Mouse (Mus musculus) MEL (cell line): ENCODE measurements at regions not wholly inside any gene's neighbourhood (a gene's known extent, or its start where the extent isn't known, plus 50 kb on each side); places are given as distances from the start of the nearest gene placed in this dataset.

Experiments
- DNase-seq: peaks from one replicate; pipeline ENCODE4 v3.0.0; 2011; ENCODE audit warnings: low read depth, low spot score
- H3K27ac ChIP-seq: 2 replicates; pipeline ENCODE4 v1.5.1; 2012; ENCODE audit warnings: low read depth, mild to moderate bottlenecking, control low read depth, low read length, moderate library complexity; ENCODE audit not compliant: control insufficient read depth
- H3K27me3 ChIP-seq, 2 experiments: fragments of 150-350 bp in 1 of 2; sonication (generic) in 1 of 2; 2 replicates each; pipeline ENCODE4 v1.6.1; 2012; ENCODE audit warnings: low read length in 2 of 2, mild to moderate bottlenecking in 2 of 2, improper control_type of control experiment in 1 of 2, moderate library complexity in 1 of 2; ENCODE audit not compliant: insufficient read depth in 2 of 2, control insufficient read depth in 1 of 2
- H3K36me3 ChIP-seq, 2 experiments: 2 replicates each; pipeline ENCODE4 v1.6.1; 2012 to 2014; ENCODE audit warnings: low read length in 2 of 2, improper control_type of control experiment in 1 of 2, inconsistent platforms in 1 of 2, mild to moderate bottlenecking in 1 of 2; ENCODE audit not compliant: insufficient read depth in 2 of 2, control insufficient read depth in 1 of 2
- H3K4me1 ChIP-seq, 2 experiments: fragments of 150-350 bp in 1 of 2; sonication (generic) in 1 of 2; 2 replicates each; pipeline ENCODE4 v1.6.1; 2012; ENCODE audit warnings: low read length in 2 of 2, improper control_type of control experiment in 1 of 2, mild to moderate bottlenecking in 1 of 2; ENCODE audit not compliant: insufficient read depth in 2 of 2, control insufficient read depth in 1 of 2
- H3K4me3 ChIP-seq, 2 experiments: fragments of 150-350 bp in 1 of 2; sonication (generic) in 1 of 2; 2 replicates each; pipeline ENCODE4 v1.5.1; 2012; ENCODE audit warnings: low read depth in 2 of 2, low read length in 2 of 2, mild to moderate bottlenecking in 2 of 2, moderate library complexity in 2 of 2, control low read depth in 1 of 2, improper control_type of control experiment in 1 of 2; ENCODE audit not compliant: control insufficient read depth in 1 of 2, insufficient read depth in 1 of 2
- H3K79me2 ChIP-seq: 2 replicates; pipeline ENCODE4 v1.6.1; 2012; ENCODE audit warnings: mild to moderate bottlenecking, low read length, moderate library complexity; ENCODE audit not compliant: control insufficient read depth, poor library complexity, insufficient read depth
- H3K9ac ChIP-seq: 2 replicates; pipeline ENCODE4 v1.6.1; 2012; ENCODE audit warnings: low read depth, mild to moderate bottlenecking, control low read depth, low read length, moderate library complexity; ENCODE audit not compliant: control insufficient read depth, poor library complexity, severe bottlenecking
- H3K9me3 ChIP-seq: fragments of 150-350 bp; sonication (generic); replicated peaks from 2 replicates; pipeline ENCODE4 v1.6.1; 2012; ENCODE audit warnings: mild to moderate bottlenecking, low read length, improper control_type of control experiment, moderate library complexity; ENCODE audit not compliant: insufficient read depth
- CHD1 ChIP-seq: IDR thresholded peaks from 2 replicates; pipeline ENCODE4 v1.6.1; 2012; ENCODE audit warnings: low read depth, mild to moderate bottlenecking, inconsistent platforms, low read length, improper control_type of control experiment
- CTCF ChIP-seq, 3 experiments: IDR thresholded peaks in 2 of 3; conservative IDR thresholded peaks in 1 of 3; 2 replicates each; pipeline ENCODE4 v1.5.1; 2011 to 2012; ENCODE audit warnings: low read length in 3 of 3, low read depth in 2 of 3, mild to moderate bottlenecking in 2 of 3, improper control_type of control experiment in 1 of 3, inconsistent platforms in 1 of 3, mixed read lengths in 1 of 3, moderate library complexity in 1 of 3; ENCODE audit not compliant: control insufficient read depth in 1 of 3, insufficient read depth in 1 of 3, poor library complexity in 1 of 3, severe bottlenecking in 1 of 3
- EP300 ChIP-seq, 2 experiments: IDR thresholded peaks; 2 replicates each; pipeline ENCODE4 v1.6.1; 2011; ENCODE audit warnings: improper control_type of control experiment in 2 of 2, low read length in 2 of 2, low read depth in 1 of 2, mild to moderate bottlenecking in 1 of 2
- ETS1 ChIP-seq: IDR thresholded peaks from 2 replicates; pipeline ENCODE4 v1.6.1; 2012; ENCODE audit warnings: low read depth, mild to moderate bottlenecking, inconsistent platforms, low read length, improper control_type of control experiment, moderate library complexity
- GABPA ChIP-seq: IDR thresholded peaks from 2 replicates; pipeline ENCODE4 v1.6.1; 2012; ENCODE audit warnings: low read depth, mild to moderate bottlenecking, inconsistent platforms, low read length, improper control_type of control experiment, moderate library complexity
- GATA1 ChIP-seq: IDR thresholded peaks from 2 replicates; pipeline ENCODE4 v1.6.1; 2011; ENCODE audit warnings: low read depth, low read length, improper control_type of control experiment
- HCFC1 ChIP-seq: IDR thresholded peaks from 2 replicates; pipeline ENCODE4 v1.6.1; 2012; ENCODE audit warnings: low read depth, mild to moderate bottlenecking, inconsistent platforms, low read length, improper control_type of control experiment, moderate library complexity
- KAT2A ChIP-seq: conservative IDR thresholded peaks from 2 replicates; pipeline ENCODE4 v1.6.1; 2012; ENCODE audit warnings: low read depth, low read length, improper control_type of control experiment, inconsistent platforms
- MAFK ChIP-seq: IDR thresholded peaks from 2 replicates; pipeline ENCODE4 v1.6.1; 2011; ENCODE audit warnings: low read depth, mild to moderate bottlenecking, low read length, improper control_type of control experiment, borderline replicate concordance
- MAX ChIP-seq: IDR thresholded peaks from 2 replicates; pipeline ENCODE4 v1.6.1; 2011; ENCODE audit warnings: low read length, improper control_type of control experiment
- MAZ ChIP-seq: IDR thresholded peaks from 2 replicates; pipeline ENCODE4 v1.6.1; 2012; ENCODE audit warnings: low read depth, mild to moderate bottlenecking, inconsistent platforms, low read length, improper control_type of control experiment
- MXI1 ChIP-seq: IDR thresholded peaks from 2 replicates; pipeline ENCODE4 v1.6.1; 2011; ENCODE audit warnings: mild to moderate bottlenecking, low read depth, low read length, improper control_type of control experiment
- NELFE ChIP-seq: IDR thresholded peaks from 2 replicates; pipeline ENCODE4 v1.6.1; 2011; ENCODE audit warnings: low read depth, low read length, improper control_type of control experiment
- NRF1 ChIP-seq: IDR thresholded peaks from 2 replicates; pipeline ENCODE4 v1.6.1; 2014; ENCODE audit warnings: low read depth, mild to moderate bottlenecking, inconsistent platforms, low read length, improper control_type of control experiment, moderate library complexity; ENCODE audit not compliant: poor library complexity, insufficient read depth, severe bottlenecking
- POLR2AphosphoS2 ChIP-seq: IDR thresholded peaks from 2 replicates; pipeline ENCODE4 v1.6.1; 2011; ENCODE audit warnings: low read length, improper control_type of control experiment
- POLR2AphosphoS5 ChIP-seq: IDR thresholded peaks from 2 replicates; pipeline ENCODE4 v1.6.1; 2012; ENCODE audit warnings: low read depth, borderline replicate concordance, mild to moderate bottlenecking, inconsistent platforms, low read length, moderate library complexity, mixed read lengths
- RCOR1 ChIP-seq: IDR thresholded peaks from 2 replicates; pipeline ENCODE4 v1.6.1; 2012; ENCODE audit warnings: low read depth, mild to moderate bottlenecking, inconsistent platforms, low read length, improper control_type of control experiment
- SIN3A ChIP-seq: IDR thresholded peaks from 2 replicates; pipeline ENCODE4 v1.6.1; 2012; ENCODE audit warnings: low read length, improper control_type of control experiment, inconsistent platforms
- TBP ChIP-seq: IDR thresholded peaks from 2 replicates; pipeline ENCODE4 v1.8.0; 2011; ENCODE audit warnings: low read depth, low read length, improper control_type of control experiment
- TCF12 ChIP-seq: IDR thresholded peaks from 2 replicates; pipeline ENCODE4 v1.6.1; 2014; ENCODE audit warnings: low read depth, mild to moderate bottlenecking, inconsistent platforms, low read length, improper control_type of control experiment, moderate library complexity
- UBTF ChIP-seq: IDR thresholded peaks from 2 replicates; pipeline ENCODE4 v1.6.1; 2012; ENCODE audit warnings: low read depth, mild to moderate bottlenecking, inconsistent platforms, low read length, improper control_type of control experiment, moderate library complexity, borderline replicate concordance; ENCODE audit not compliant: insufficient read depth
- USF1 ChIP-seq: IDR thresholded peaks from 2 replicates; pipeline ENCODE4 v1.6.1; 2014; ENCODE audit warnings: low read depth, mild to moderate bottlenecking, inconsistent platforms, low read length, improper control_type of control experiment, moderate library complexity
- USF2 ChIP-seq, 2 experiments: IDR thresholded peaks; 2 replicates each; pipeline ENCODE4 v1.6.1; 2011 to 2012; ENCODE audit warnings: improper control_type of control experiment in 2 of 2, low read length in 2 of 2, borderline replicate concordance in 1 of 2, inconsistent platforms in 1 of 2, low read depth in 1 of 2, mild to moderate bottlenecking in 1 of 2; ENCODE audit not compliant: insufficient read depth in 1 of 2
- ZC3H11A ChIP-seq: IDR thresholded peaks from 2 replicates; pipeline ENCODE4 v1.6.1; 2012; ENCODE audit warnings: low read depth, mild to moderate bottlenecking, inconsistent platforms, low read length, improper control_type of control experiment
- ZKSCAN1 ChIP-seq: IDR thresholded peaks from 2 replicates; pipeline ENCODE4 v1.6.1; 2012; ENCODE audit warnings: low read depth, mild to moderate bottlenecking, inconsistent platforms, low read length, improper control_type of control experiment, moderate library complexity

- TF ChIP-seq EP300 (IDR thresholded peaks at IDR 0.05; ENCODE audit: low read depth in 1 of 2, low read length in 2 of 2) (peak; percentile 49 to 87), GATA1 (peak; percentile 70), POLR2AphosphoS5 (no peak), MXI1 (peak; percentile 45; the same call in 1 of the 2 replicates), NELFE (no peak), MAX (no peak), POLR2AphosphoS2 (no peak), CHD1 (no peak), HCFC1 (no peak), TBP (no peak), ETS1 (peak; percentile 74), MAFK (no peak), RCOR1 (peak; percentile 53; the same call in 1 of the 2 replicates), MAZ (no peak)
These were observed 513.0 kb downstream of the Cetn3 start (continued) for GRCm38 (mm10) chr13:82295834-82296233.

- DNase-seq = no peak
- TF ChIP-seq HCFC1 (no peak), POLR2AphosphoS5 (no peak)
- no peak overlapping the region for H3K27ac ChIP-seq
- H3K9ac ChIP-seq = no peak overlapping the region
- H3K9me3 ChIP-seq = no peaks in the 10 kb centered on the region
- no peaks in the 10 kb centered on the region for H3K4me1 ChIP-seq
- no peak overlapping the region for H3K4me3 ChIP-seq
- no peaks in the 10 kb centered on the region for H3K36me3 ChIP-seq
- no peaks in the 10 kb centered on the region for H3K27me3 ChIP-seq
- H3K79me2 ChIP-seq = no peaks in the 10 kb centered on the region
These were observed 521.4 kb downstream of the Cetn3 start for GRCm38 (mm10) chr13:82304227-82304626.

GRCm38 (mm10) chr13:82305076-82305475 lies 522.2 kb downstream of the Cetn3 start:
- no peaks in the 10 kb centered on the region for H3K27me3 ChIP-seq
- TF ChIP-seq USF2 (IDR thresholded peaks at IDR 0.05; ENCODE audit: borderline replicate concordance in 1 of 2, insufficient read depth in 1 of 2, low read depth in 1 of 2, low read length in 2 of 2) (no peak), POLR2AphosphoS5 (no peak), ZKSCAN1 (no peak), USF1 (no peak), NRF1 (no peak), POLR2AphosphoS2 (no peak), ETS1 (no peak), ZC3H11A (no peak), MAX (no peak), MXI1 (no peak), GABPA (no peak), SIN3A (no peak), CTCF (IDR thresholded peaks at IDR 0.05 in 2 of 3, conservative IDR thresholded peaks at IDR 0.05 in 1 of 3; ENCODE audit: control insufficient read depth in 1 of 3, insufficient read depth in 1 of 3, low read depth in 2 of 3, low read length in 3 of 3, poor library complexity in 1 of 3, severe bottlenecking in 1 of 3) (no peak), UBTF (no peak), TCF12 (no peak), KAT2A (no peak)
- H3K36me3 ChIP-seq = no peaks in the 10 kb centered on the region
- no peaks in the 10 kb centered on the region for H3K4me1 ChIP-seq
- no peaks in the 10 kb centered on the region for H3K9me3 ChIP-seq
- no peaks in the 10 kb centered on the region for H3K79me2 ChIP-seq
- H3K4me3 ChIP-seq = no peak overlapping the region
- no peak for DNase-seq
- H3K9ac ChIP-seq = no peak overlapping the region
- H3K27ac ChIP-seq = no peak overlapping the region
